Mouse (Mus musculus) embryonic facial prominence, embryonic 12.5 days (tissue): Measurements from ENCODE around the gene Thra. TPM values are rescaled to one million over a fixed set of nuclear protein-coding genes. Genes with fewer than 3 reads are reported as not detected.

Source experiments
- ATAC-seq: fragments of 200-750 bp; cut with Nextera tagmentation; 2 replicates; pipeline ENCODE4 v1.8.0; 2017; ENCODE audit not compliant: insufficient number of reproducible peaks, insufficient read depth, low FRiP score, low TSS enrichment
- H3K27ac ChIP-seq: fragments of 300-500 bp; sonication (generic); 2 replicates; pipeline ENCODE4 v1.5.1; 2016; ENCODE audit warnings: mild to moderate bottlenecking
- H3K27me3 ChIP-seq: fragments of 300-500 bp; sonication (generic); 2 replicates; pipeline ENCODE4 v1.6.1; 2016; ENCODE audit warnings: mild to moderate bottlenecking, moderate library complexity
- H3K36me3 ChIP-seq: fragments of 300-500 bp; sonication (generic); 2 replicates; pipeline ENCODE4 v1.6.1; 2016; ENCODE audit warnings: mild to moderate bottlenecking
- H3K4me1 ChIP-seq: fragments of 300-500 bp; sonication (generic); 2 replicates; pipeline ENCODE4 v1.6.1; 2016
- H3K4me2 ChIP-seq: fragments of 300-500 bp; sonication (generic); replicated peaks from 2 replicates; pipeline ENCODE4 v1.6.1; 2016; ENCODE audit warnings: mild to moderate bottlenecking, moderate library complexity
- H3K4me3 ChIP-seq: fragments of 300-500 bp; sonication (generic); 2 replicates; pipeline ENCODE4 v1.5.1; 2016; ENCODE audit warnings: mild to moderate bottlenecking
- H3K9ac ChIP-seq: fragments of 300-500 bp; sonication (generic); 2 replicates; pipeline ENCODE4 v1.6.1; 2016; ENCODE audit warnings: mild to moderate bottlenecking, moderate library complexity
- H3K9me3 ChIP-seq: fragments of 300-500 bp; sonication (generic); 2 replicates; pipeline ENCODE4 v1.6.1; 2016; ENCODE audit warnings: mild to moderate bottlenecking, moderate library complexity
- WGBS: fragments of 180-500 bp; shearing (Covaris S2); methylation state at CpG from one replicate; pipeline ENCODE4 v1.1.7; 2016; 5-methylcytosine and 5-hydroxymethylcytosine counted together
- polyA plus RNA-seq: library from polyadenylated mRNA; unstranded; fragments of >200 nt; fragmentation: Nextera tagmentation; extraction: Ambion mirVana; gene quantifications from 2 replicates; pipeline ENCODE4 v1.2.1, GENCODE M21; 2016

Gene Thra
- polyA plus RNA-seq, 1 experiment from 2014 or later = 29.1 TPM

DNA sequence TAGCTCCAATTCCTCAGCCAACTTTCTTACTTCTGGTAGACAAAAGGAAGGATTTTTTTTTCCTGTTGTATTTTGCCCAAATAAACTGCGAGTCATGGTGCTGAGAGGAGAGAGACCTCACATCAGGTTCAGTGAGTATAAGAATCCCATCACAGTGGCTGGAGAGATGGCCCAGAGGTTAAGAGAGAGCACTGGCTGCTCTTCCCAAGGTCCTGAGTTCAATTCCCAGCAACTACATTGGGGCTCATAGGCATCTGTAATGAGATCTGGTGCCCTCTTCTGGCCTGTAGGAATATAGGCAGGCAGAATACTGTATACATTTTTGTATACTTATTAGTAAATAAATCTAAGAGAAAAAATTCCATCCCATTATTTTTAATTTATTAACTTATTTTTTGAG is 47.3 kb downstream of the Thra start:
- H3K27ac ChIP-seq = no peak overlapping the region
- WGBS = 100% methylated on average over 1 of the region's 1 CpGs
- peaks cover 47% of the 10 kb centered on the region for H3K4me1 ChIP-seq

DNA sequence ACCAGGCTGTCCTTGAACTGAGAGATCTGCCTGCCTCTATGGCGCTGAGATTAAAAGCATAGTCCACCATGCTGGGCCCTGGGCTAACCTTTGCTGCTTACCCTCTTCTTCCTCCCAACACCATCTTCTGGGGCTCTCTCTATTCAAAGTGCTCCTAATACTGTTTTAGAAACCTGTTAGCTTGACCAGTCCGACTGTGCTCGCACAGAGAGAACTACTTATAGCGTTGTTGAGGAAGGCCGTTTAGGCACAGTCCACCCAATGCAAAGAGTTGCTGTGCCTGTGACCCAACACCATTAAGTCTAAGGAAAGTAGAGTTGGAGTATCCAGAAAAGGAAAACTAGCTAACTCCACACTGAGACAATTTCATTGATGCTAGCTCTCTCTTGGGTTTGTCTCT is 47.7 kb downstream of the Thra start:
- H3K36me3 ChIP-seq = no peaks in the 10 kb centered on the region
- no peak overlapping the region for H3K9ac ChIP-seq
- no peaks in the 10 kb centered on the region for H3K9me3 ChIP-seq
- H3K27ac ChIP-seq = peak overlapping the region; percentile 79
- H3K4me1 ChIP-seq = peaks cover 46% of the 10 kb centered on the region
- no peak for ATAC-seq
- 88% methylated on average over 5 of the region's 5 CpGs for WGBS
- H3K27me3 ChIP-seq = no peaks in the 10 kb centered on the region
- no peak overlapping the region; the same call in 1 of the 2 replicates for H3K4me3 ChIP-seq
- H3K4me2 ChIP-seq = peak overlapping the region; percentile 70

More for the DNA sequence above, 47.3 kb downstream of the Thra start:
- H3K9me3 ChIP-seq = no peaks in the 10 kb centered on the region
- ATAC-seq = no peak
- no peak overlapping the region for H3K4me3 ChIP-seq
- no peak overlapping the region for H3K9ac ChIP-seq
- no peaks in the 10 kb centered on the region for H3K36me3 ChIP-seq
- H3K4me2 ChIP-seq = no peak overlapping the region
- no peaks in the 10 kb centered on the region for H3K27me3 ChIP-seq

- H3K4me1 ChIP-seq = peaks cover 46% of the 10 kb centered on the region
- peak overlapping the region; percentile 70 for H3K4me2 ChIP-seq
- peak overlapping the region; percentile 64 for H3K9ac ChIP-seq
- peak; percentile 74 for ATAC-seq
- no peaks in the 10 kb centered on the region for H3K27me3 ChIP-seq
- no peaks in the 10 kb centered on the region for H3K9me3 ChIP-seq
- peak overlapping the region; percentile 79 for H3K27ac ChIP-seq
- H3K36me3 ChIP-seq = no peaks in the 10 kb centered on the region
- peak overlapping the region; percentile 43 for H3K4me3 ChIP-seq
- WGBS = 12% methylated on average over 18 of the region's 18 CpGs
These were observed 48.2 kb downstream of the Thra start for GRCm38 (mm10) chr11:98788550-98789218.

DNA sequence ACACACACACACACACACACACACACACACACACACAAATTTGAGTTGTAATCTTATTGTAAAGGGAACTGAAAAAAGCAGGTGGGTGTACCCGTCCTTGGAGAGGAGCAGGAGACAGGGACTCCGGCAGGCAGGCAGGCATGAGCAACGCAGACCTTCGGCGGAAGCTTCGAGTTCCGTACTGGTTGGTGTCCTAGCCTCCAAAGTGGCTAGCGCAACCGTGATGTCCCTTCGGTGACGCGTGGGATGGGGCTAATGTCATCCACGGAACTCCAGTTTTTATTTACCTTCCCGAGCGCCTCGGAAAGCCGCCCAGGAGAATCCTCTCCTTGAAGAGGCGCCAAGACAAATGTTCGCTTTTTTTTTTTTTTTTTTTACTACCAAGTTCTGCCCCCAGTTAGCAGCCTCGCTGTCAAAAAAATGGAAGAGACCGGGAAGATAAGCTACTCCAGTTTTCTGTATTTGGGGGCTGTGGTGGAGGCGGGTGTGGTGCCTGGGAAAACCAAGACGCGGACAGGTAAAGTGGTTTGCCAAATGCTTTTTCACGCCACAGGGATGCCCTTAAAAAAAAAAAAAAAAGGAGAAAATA is 48.9 kb downstream of the Thra start:
- Histone ChIP-seq H3K9me3 (no peaks in the 10 kb centered on the region), H3K4me1 (peaks cover 47% of the 10 kb centered on the region), H3K4me3 (peak overlapping the region; percentile 43), H3K9ac (peak overlapping the region; percentile 64), H3K4me2 (peak overlapping the region; percentile 70), H3K27me3 (no peaks in the 10 kb centered on the region), H3K27ac (peak overlapping the region; percentile 79), H3K36me3 (no peaks in the 10 kb centered on the region)
- ATAC-seq = no peak
- 1% methylated on average over 25 of the region's 25 CpGs for WGBS

DNA sequence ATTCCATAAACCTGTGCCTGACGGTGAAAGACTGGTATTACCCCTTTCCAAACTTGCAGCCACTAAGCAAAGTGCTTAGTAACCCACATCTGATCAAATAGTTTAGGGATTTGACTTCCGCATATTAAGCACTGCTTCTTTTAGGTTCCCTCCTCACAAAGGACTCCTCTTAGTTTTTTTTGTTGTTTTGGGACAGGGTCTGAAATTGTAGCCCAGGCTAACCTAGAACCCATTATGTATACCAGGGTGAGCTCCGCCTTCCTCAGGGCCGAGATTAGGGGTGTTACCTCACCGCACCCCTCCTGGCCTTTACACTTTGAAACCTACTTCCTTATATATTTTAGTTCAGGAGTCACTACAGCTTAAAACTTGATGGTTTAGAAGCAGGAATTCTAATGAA is 49.4 kb downstream of the Thra start:
- no peak for ATAC-seq
- Histone ChIP-seq H3K27ac (no peak overlapping the region), H3K36me3 (no peaks in the 10 kb centered on the region), H3K27me3 (no peaks in the 10 kb centered on the region), H3K4me3 (peak overlapping the region; percentile 43), H3K4me2 (peak overlapping the region; percentile 70), H3K4me1 (peaks cover 45% of the 10 kb centered on the region), H3K9ac (no peak overlapping the region), H3K9me3 (no peaks in the 10 kb centered on the region)
- 44% methylated on average over 5 of the region's 5 CpGs for WGBS

- peaks cover 36% of the 10 kb centered on the region for H3K4me1 ChIP-seq
- no peak overlapping the region for H3K9ac ChIP-seq
- H3K4me3 ChIP-seq = no peak overlapping the region
- no peaks in the 10 kb centered on the region for H3K36me3 ChIP-seq
- H3K27me3 ChIP-seq = no peaks in the 10 kb centered on the region
- no peak overlapping the region for H3K4me2 ChIP-seq
- no peaks in the 10 kb centered on the region for H3K9me3 ChIP-seq
- 82% methylated on average over 5 of the region's 5 CpGs for WGBS
- H3K27ac ChIP-seq = no peak overlapping the region
- ATAC-seq = no peak
These were observed 50.3 kb downstream of the Thra start for GRCm38 (mm10) chr11:98790631-98791205.

DNA sequence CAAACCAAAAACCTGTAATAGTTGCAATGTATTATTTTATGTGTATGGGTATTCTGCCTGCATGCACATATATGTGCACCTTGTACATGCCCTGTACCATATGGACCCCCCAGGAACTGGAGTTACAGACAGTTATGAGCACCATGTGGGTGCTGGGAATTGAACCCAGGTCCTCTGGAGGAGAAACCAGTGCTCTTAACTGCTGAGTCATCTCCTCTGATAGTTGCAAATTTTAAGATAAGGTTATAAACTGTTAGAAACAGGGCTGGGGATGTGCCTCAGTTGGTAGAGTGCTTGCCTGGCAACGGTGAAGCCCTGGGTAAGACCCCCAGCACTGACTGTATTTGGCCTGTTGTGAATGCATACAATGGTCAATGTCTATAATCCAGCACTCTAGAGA is 51.0 kb downstream of the Thra start:
- Histone ChIP-seq H3K4me1 (peaks cover 29% of the 10 kb centered on the region), H3K4me2 (no peak overlapping the region), H3K9me3 (no peaks in the 10 kb centered on the region), H3K36me3 (no peaks in the 10 kb centered on the region), H3K9ac (no peak overlapping the region), H3K4me3 (no peak overlapping the region), H3K27me3 (no peaks in the 10 kb centered on the region), H3K27ac (no peak overlapping the region)
- no peak for ATAC-seq
- WGBS = 76% methylated on average over 1 of the region's 1 CpGs

DNA sequence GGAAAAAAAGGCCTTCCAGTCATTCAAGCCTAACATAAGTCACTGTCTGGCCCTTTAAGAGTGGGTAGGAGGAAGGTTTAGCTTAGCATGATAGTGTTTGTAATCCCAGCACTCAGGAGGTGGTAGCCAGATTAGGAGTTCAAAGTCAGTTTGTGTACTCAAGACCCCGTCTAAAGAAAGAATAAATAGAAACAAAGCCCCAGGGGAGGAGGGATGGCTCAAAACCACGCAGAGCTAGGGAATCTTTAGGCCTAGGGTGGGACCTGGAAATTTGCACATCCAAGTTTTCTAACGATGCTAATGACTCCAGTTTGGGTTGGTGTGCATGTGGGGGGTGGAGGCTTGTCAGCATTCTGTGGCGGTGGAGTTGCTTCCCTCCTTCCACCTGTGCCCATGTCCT is 51.6 kb downstream of the Thra start:
- peaks cover 23% of the 10 kb centered on the region for H3K4me1 ChIP-seq
- H3K4me2 ChIP-seq = no peak overlapping the region
- H3K27ac ChIP-seq = no peak overlapping the region
- H3K4me3 ChIP-seq = no peak overlapping the region
- no peak for ATAC-seq
- no peak overlapping the region for H3K9ac ChIP-seq
- no peaks in the 10 kb centered on the region for H3K27me3 ChIP-seq
- WGBS = 18% methylated on average over 4 of the region's 4 CpGs
- H3K9me3 ChIP-seq = no peaks in the 10 kb centered on the region
- no peaks in the 10 kb centered on the region for H3K36me3 ChIP-seq

- peak overlapping the region; percentile 99 for H3K9ac ChIP-seq
- WGBS = under 1% methylated on average over 28 of the region's 30 CpGs
These were observed 54.1 kb downstream of the Thra start for GRCm38 (mm10) chr11:98794469-98795014.

GRCm38 (mm10) chr11:98795015-98795713 is 54.7 kb downstream of the Thra start, which contains the start of gene Msl1:
TSS of gene Msl1 (plus strand) at chr11:98795516.
- Histone ChIP-seq H3K27ac (peak within 1 kb of the TSS; percentile 100), H3K9me3 (no peaks in the 10 kb centered on the region), H3K36me3 (peaks cover 19% of the 10 kb centered on the region), H3K4me1 (peaks cover 28% of the 10 kb centered on the region), H3K4me2 (peak within 1 kb of the TSS; percentile 94), H3K4me3 (peak within 1 kb of the TSS; percentile 100), H3K27me3 (no peaks in the 10 kb centered on the region), H3K9ac (peak within 1 kb of the TSS; percentile 99)
- ATAC-seq = peak; percentile 43; the same call in 1 of the 2 replicates
- under 1% methylated on average over 61 of the region's 89 CpGs for WGBS

More at GRCm38 (mm10) chr11:98794469-98795014, 54.1 kb downstream of the Thra start:
- peak overlapping the region; percentile 100 for H3K27ac ChIP-seq
- no peaks in the 10 kb centered on the region for H3K27me3 ChIP-seq
- peaks cover 28% of the 10 kb centered on the region for H3K4me1 ChIP-seq
- peaks cover 13% of the 10 kb centered on the region for H3K36me3 ChIP-seq
- peak overlapping the region; percentile 94 for H3K4me2 ChIP-seq
- H3K9me3 ChIP-seq = no peaks in the 10 kb centered on the region
- H3K4me3 ChIP-seq = peak overlapping the region; percentile 100
- ATAC-seq = peak; percentile 50

DNA sequence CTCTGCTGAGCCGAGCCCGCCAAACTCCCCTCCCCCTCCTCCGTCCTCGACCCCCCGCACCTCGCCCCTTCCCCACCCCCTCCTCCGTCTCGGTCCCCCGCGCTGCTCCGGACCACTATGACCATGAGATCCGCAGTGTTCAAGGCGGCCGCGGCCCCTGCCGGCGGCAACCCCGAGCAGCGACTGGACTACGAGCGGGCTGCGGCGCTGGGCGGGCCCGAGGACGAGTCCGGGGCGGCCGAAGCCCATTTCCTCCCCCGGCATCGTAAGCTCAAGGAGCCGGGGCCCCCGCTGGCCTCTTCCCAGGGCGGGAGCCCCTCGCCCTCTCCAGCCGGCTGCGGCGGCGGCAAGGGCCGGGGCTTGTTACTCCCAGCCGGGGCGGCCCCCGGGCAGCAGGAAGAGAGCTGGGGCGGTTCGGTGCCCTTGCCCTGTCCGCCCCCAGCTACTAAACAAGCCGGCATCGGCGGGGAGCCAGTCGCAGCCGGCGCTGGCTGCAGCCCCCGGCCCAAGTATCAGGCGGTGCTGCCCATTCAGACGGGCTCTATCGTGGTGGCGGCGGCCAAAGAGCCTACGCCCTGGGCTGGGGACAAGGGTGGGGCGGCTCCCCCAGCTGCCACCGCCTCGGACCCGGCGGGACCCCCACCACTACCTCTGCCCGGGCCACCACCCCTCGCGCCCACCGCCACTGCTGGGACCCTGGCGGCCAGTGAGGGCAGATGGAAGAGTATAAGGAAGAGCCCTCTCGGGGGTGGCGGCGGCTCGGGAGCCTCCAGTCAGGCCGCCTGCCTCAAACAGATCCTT is 55.5 kb downstream of the Thra start:
- Histone ChIP-seq H3K4me3 (peak overlapping the region; percentile 100), H3K36me3 (peaks cover 26% of the 10 kb centered on the region), H3K4me1 (peaks cover 28% of the 10 kb centered on the region), H3K27ac (peak overlapping the region; percentile 100), H3K9me3 (no peaks in the 10 kb centered on the region), H3K27me3 (no peaks in the 10 kb centered on the region), H3K4me2 (peak overlapping the region; percentile 94), H3K9ac (peak overlapping the region; percentile 99)
- WGBS = under 1% methylated on average over 61 of the region's 74 CpGs
- ATAC-seq = peak; percentile 24
